In the genomic region with DNA sequence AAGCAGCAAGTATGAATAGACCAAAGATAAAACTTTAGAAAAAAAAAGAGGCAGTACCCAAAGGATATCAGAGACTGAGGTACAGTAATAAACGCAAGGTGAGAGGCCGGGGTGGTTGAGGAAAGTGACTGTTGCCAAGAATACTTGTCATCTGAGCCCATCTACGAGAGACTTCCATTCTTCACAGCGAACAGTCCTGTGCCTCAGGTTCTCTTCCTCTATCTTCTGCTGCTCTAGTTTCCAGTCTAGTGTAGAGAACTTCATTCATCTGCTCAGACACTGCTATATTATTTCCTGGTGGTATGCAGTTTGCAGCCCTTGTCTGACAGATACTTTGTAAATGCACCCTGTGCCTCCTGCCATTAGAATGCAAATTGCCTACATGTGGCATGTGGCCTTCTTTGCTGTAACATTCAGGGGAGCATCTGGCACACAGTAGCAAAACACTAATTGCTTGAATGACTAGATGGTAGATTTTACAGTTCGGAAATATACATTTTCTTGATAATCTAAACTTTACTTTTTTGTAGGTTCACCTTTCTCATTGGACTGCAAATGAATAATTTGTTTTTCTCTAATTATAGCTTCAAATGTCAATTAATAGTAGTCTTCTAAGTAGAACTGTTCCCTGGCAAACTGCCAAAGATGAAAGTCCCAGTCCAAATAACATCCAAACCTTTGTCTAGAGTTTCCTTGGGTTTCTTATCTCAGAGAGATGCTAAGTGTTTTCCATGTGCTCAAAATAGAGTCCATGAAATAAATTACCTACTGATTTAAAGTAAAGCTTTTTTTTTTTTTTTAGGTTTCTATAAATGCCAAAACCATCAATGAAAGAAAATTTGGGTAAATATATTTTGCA, we compare ENCODE assay signal across 16 mouse cellular contexts. TPM values are rescaled to one million over a fixed set of nuclear protein-coding genes. Genes with fewer than 3 reads are reported as not detected.
DNase-seq lines count a peak whose midpoint lies in the region; ATAC-seq lines count a peak whose summit lies in the region.
"Had no signal": no experiment of that assay in that cellular context is flagged by ENCODE, and none has a peak within 500 bp of the region (broad histone marks: within the 10 kb centered on the region; RNA-seq: fewer than 3 reads in every experiment).

No protein-coding gene starts in this region.

- H3K9me3 ChIP-seq in forebrain, embryonic 11.5 days (ENCODE audit: control insufficient read depth, low read length), result no peaks in the 10 kb centered on the region
- H3K9me3 ChIP-seq in forebrain, embryonic 10.5 days, result no peaks in the 10 kb centered on the region
- H3K9me3 ChIP-seq in midbrain, embryonic 12.5 days, result no peaks in the 10 kb centered on the region
- no peaks in the 10 kb centered on the region for H3K9me3 ChIP-seq in midbrain, embryonic 11.5 days (ENCODE audit: control insufficient read depth, low read length)
- no peaks in the 10 kb centered on the region for H3K9me3 ChIP-seq in hindbrain, embryonic 12.5 days (replicated peaks)
- H3K9me3 ChIP-seq in neural tube, embryonic 13.5 days, result no peaks in the 10 kb centered on the region
- H3K9me3 ChIP-seq: embryonic facial prominence, embryonic 13.5 days; heart, embryonic 13.5 days; liver, embryonic 12.5 days; midbrain, embryonic 15.5 days had no signal

- H3K36me3 ChIP-seq in forebrain, embryonic 11.5 days (ENCODE audit: control insufficient read depth, insufficient read depth, low read length), result no peaks in the 10 kb centered on the region
- no peaks in the 10 kb centered on the region for H3K36me3 ChIP-seq in forebrain, embryonic 10.5 days (replicated peaks)
- no peaks in the 10 kb centered on the region for H3K36me3 ChIP-seq in midbrain, embryonic 12.5 days
- H3K36me3 ChIP-seq in midbrain, embryonic 11.5 days (ENCODE audit: control insufficient read depth, insufficient read depth, low read length), result no peaks in the 10 kb centered on the region
- H3K36me3 ChIP-seq in hindbrain, embryonic 12.5 days, result no peaks in the 10 kb centered on the region
- H3K36me3 ChIP-seq in neural tube, embryonic 13.5 days, result no peaks in the 10 kb centered on the region
- H3K36me3 ChIP-seq: embryonic facial prominence, embryonic 13.5 days; heart, embryonic 13.5 days; liver, embryonic 12.5 days; midbrain, embryonic 15.5 days had no signal

- H3K4me1 ChIP-seq in forebrain, embryonic 11.5 days (replicated peaks; ENCODE audit: control insufficient read depth, insufficient read depth, low read length), result no peaks in the 10 kb centered on the region
- H3K4me1 ChIP-seq in forebrain, embryonic 10.5 days, result no peaks in the 10 kb centered on the region
- H3K4me1 ChIP-seq in midbrain, embryonic 12.5 days, result peaks cover 3% of the 10 kb centered on the region; the same call in 1 of the 2 replicates
- H3K4me1 ChIP-seq in midbrain, embryonic 11.5 days (ENCODE audit: control insufficient read depth, insufficient read depth, low read length), result no peaks in the 10 kb centered on the region
- peaks cover 3% of the 10 kb centered on the region for H3K4me1 ChIP-seq in hindbrain, embryonic 12.5 days
- peaks cover 6% of the 10 kb centered on the region for H3K4me1 ChIP-seq in neural tube, embryonic 13.5 days (replicated peaks)
- H3K4me1 ChIP-seq: embryonic facial prominence, embryonic 13.5 days; midbrain, embryonic 15.5 days had no signal

- no peak overlapping the region for H3K4me2 ChIP-seq in forebrain, embryonic 11.5 days (ENCODE audit: low read depth, low read length, severe bottlenecking)
- H3K4me2 ChIP-seq in midbrain, embryonic 12.5 days (replicated peaks), result no peak overlapping the region
- H3K4me2 ChIP-seq in midbrain, embryonic 11.5 days, result no peak overlapping the region
- H3K4me2 ChIP-seq in hindbrain, embryonic 12.5 days (replicated peaks), result no peak overlapping the region
- no peak overlapping the region for H3K4me2 ChIP-seq in neural tube, embryonic 13.5 days
- H3K4me2 ChIP-seq: embryonic facial prominence, embryonic 13.5 days; heart, embryonic 13.5 days; liver, embryonic 12.5 days; midbrain, embryonic 15.5 days had no signal

- no peak overlapping the region for H3K4me3 ChIP-seq in forebrain, embryonic 11.5 days (ENCODE audit: low read depth, low read length)
- H3K4me3 ChIP-seq in forebrain, embryonic 10.5 days, result no peak overlapping the region
- H3K4me3 ChIP-seq in midbrain, embryonic 12.5 days, result no peak overlapping the region
- no peak overlapping the region for H3K4me3 ChIP-seq in midbrain, embryonic 11.5 days (ENCODE audit: low read depth, low read length)
- H3K4me3 ChIP-seq in hindbrain, embryonic 12.5 days, result no peak overlapping the region
- H3K4me3 ChIP-seq in neural tube, embryonic 13.5 days, result no peak overlapping the region
- H3K4me3 ChIP-seq: embryonic facial prominence, embryonic 13.5 days; heart, embryonic 13.5 days; liver, embryonic 12.5 days; midbrain, embryonic 15.5 days had no signal

- WGBS in forebrain, embryonic 11.5 days, result 74% methylated on average over 5 of the region's 5 CpGs
- 74% methylated on average over 5 of the region's 5 CpGs for WGBS in forebrain, embryonic 10.5 days
- 80% methylated on average over 5 of the region's 5 CpGs for WGBS in midbrain, embryonic 12.5 days
- 81% methylated on average over 5 of the region's 5 CpGs for WGBS in midbrain, embryonic 11.5 days
- 74% methylated on average over 5 of the region's 5 CpGs for WGBS in hindbrain, embryonic 12.5 days
- WGBS in neural tube, embryonic 13.5 days, result 66% methylated on average over 5 of the region's 5 CpGs

- no peak for DNase-seq in forebrain, embryonic 11.5 days (ENCODE audit: low spot score)
- no peak for DNase-seq in forebrain, embryonic 10.5 days (ENCODE audit: extremely low spot score, low spot score)
- no peak for DNase-seq in midbrain, embryonic 11.5 days (ENCODE audit: low spot score, missing footprints)
- no peak for DNase-seq in right cerebral cortex, postnatal 25 days
- DNase-seq in cerebellum, postnatal 4 days (ENCODE audit: low spot score in 2 of 2), result no peak
- DNase-seq: B cell, adult 2 months; cerebellum, adult 8-10 months; thymus, adult 2 months had no signal

- no peak overlapping the region for H3K27ac ChIP-seq in forebrain, embryonic 11.5 days (ENCODE audit: low read depth, low read length)
- no peak overlapping the region for H3K27ac ChIP-seq in forebrain, embryonic 10.5 days
- H3K27ac ChIP-seq in midbrain, embryonic 12.5 days (replicated peaks), result no peak overlapping the region
- no peak overlapping the region for H3K27ac ChIP-seq in midbrain, embryonic 11.5 days (ENCODE audit: low read depth, low read length)
- H3K27ac ChIP-seq in hindbrain, embryonic 12.5 days, result no peak overlapping the region
- H3K27ac ChIP-seq in neural tube, embryonic 13.5 days (replicated peaks), result no peak overlapping the region
- H3K27ac ChIP-seq: embryonic facial prominence, embryonic 13.5 days; heart, embryonic 13.5 days; liver, embryonic 12.5 days; midbrain, embryonic 15.5 days had no signal

- no peak overlapping the region for H3K9ac ChIP-seq in forebrain, embryonic 11.5 days (ENCODE audit: low read length)
- no peak overlapping the region for H3K9ac ChIP-seq in midbrain, embryonic 12.5 days (replicated peaks)
- H3K9ac ChIP-seq in midbrain, embryonic 11.5 days (ENCODE audit: low read length), result no peak overlapping the region
- H3K9ac ChIP-seq in hindbrain, embryonic 12.5 days, result no peak overlapping the region
- H3K9ac ChIP-seq in neural tube, embryonic 13.5 days, result no peak overlapping the region
- H3K9ac ChIP-seq: embryonic facial prominence, embryonic 13.5 days; heart, embryonic 13.5 days; liver, embryonic 12.5 days; midbrain, embryonic 15.5 days had no signal

- ATAC-seq in forebrain, embryonic 11.5 days (replicated peaks; ENCODE audit: low FRiP score), result 0 out of 2 replicates have a peak, but pooled peaks have one; percentile 43
- peak; percentile 56; the same call in 1 of the 2 replicates for ATAC-seq in midbrain, embryonic 12.5 days (ENCODE audit: low FRiP score, low read depth)
- ATAC-seq in midbrain, embryonic 11.5 days (ENCODE audit: low FRiP score), result no peak
- peak; percentile 70 for ATAC-seq in hindbrain, embryonic 12.5 days (ENCODE audit: low FRiP score)
- peak; percentile 66; the same call in 1 of the 2 replicates for ATAC-seq in neural tube, embryonic 13.5 days (ENCODE audit: low read depth)
- ATAC-seq: liver, embryonic 12.5 days; midbrain, embryonic 15.5 days; Patski had no signal

- no peaks in the 10 kb centered on the region for H3K27me3 ChIP-seq in forebrain, embryonic 11.5 days (ENCODE audit: control insufficient read depth, insufficient read depth, low read length)
- no peaks in the 10 kb centered on the region for H3K27me3 ChIP-seq in forebrain, embryonic 10.5 days (ENCODE audit: poor library complexity, severe bottlenecking)
- H3K27me3 ChIP-seq in midbrain, embryonic 12.5 days, result no peaks in the 10 kb centered on the region
- no peaks in the 10 kb centered on the region for H3K27me3 ChIP-seq in midbrain, embryonic 11.5 days (ENCODE audit: control insufficient read depth, insufficient read depth, low read length)
- H3K27me3 ChIP-seq in hindbrain, embryonic 12.5 days, result no peaks in the 10 kb centered on the region
- 0 out of 2 replicates have a peak, but pooled peaks cover 3% of the 10 kb centered on the region for H3K27me3 ChIP-seq in neural tube, embryonic 13.5 days
- H3K27me3 ChIP-seq: embryonic facial prominence, embryonic 13.5 days; midbrain, embryonic 15.5 days; Patski had no signal

RNA-seq across cellular contexts. Expression of a gene that starts 5.0 kb away (rescaled TPM):
- 16.0 and 19.5 TPM in 2 replicates for polyA plus RNA-seq in forebrain, embryonic 11.5 days (2014; fragmentation: Nextera tagmentation; extraction: Ambion mirVana)
- 12.2 and 15.6 TPM in 2 replicates for polyA plus RNA-seq in forebrain, embryonic 10.5 days (2016; fragmentation: Nextera tagmentation; extraction: Ambion mirVana)
- 23.0 and 23.3 TPM in 2 replicates for polyA plus RNA-seq in midbrain, embryonic 12.5 days (2016; fragmentation: Nextera tagmentation; extraction: Ambion mirVana)
- polyA plus RNA-seq in midbrain, embryonic 11.5 days (2014; fragmentation: Nextera tagmentation; extraction: Ambion mirVana), result 19.4 and 20.8 TPM in 2 replicates
- polyA plus RNA-seq in hindbrain, embryonic 12.5 days (2016; fragmentation: Nextera tagmentation; extraction: Ambion mirVana), result 22.6 and 23.1 TPM in 2 replicates
- polyA plus RNA-seq in neural tube, embryonic 13.5 days (2015; fragmentation: Nextera tagmentation; extraction: Ambion mirVana), result 21.6 and 22.1 TPM in 2 replicates

RNA-seq across cellular contexts. Expression of a gene that starts 23.8 kb away (rescaled TPM):
- polyA plus RNA-seq in forebrain, embryonic 11.5 days (2014; fragmentation: Nextera tagmentation; extraction: Ambion mirVana), result 35.2 and 36.8 TPM in 2 replicates
- 36.3 and 38.2 TPM in 2 replicates for polyA plus RNA-seq in forebrain, embryonic 10.5 days (2016; fragmentation: Nextera tagmentation; extraction: Ambion mirVana)
- 30.0 and 31.7 TPM in 2 replicates for polyA plus RNA-seq in midbrain, embryonic 12.5 days (2016; fragmentation: Nextera tagmentation; extraction: Ambion mirVana)
- polyA plus RNA-seq in midbrain, embryonic 11.5 days (2014; fragmentation: Nextera tagmentation; extraction: Ambion mirVana), result 27.8 and 28.6 TPM in 2 replicates
- polyA plus RNA-seq in hindbrain, embryonic 12.5 days (2016; fragmentation: Nextera tagmentation; extraction: Ambion mirVana), result 26.4 and 29.3 TPM in 2 replicates
- polyA plus RNA-seq in neural tube, embryonic 13.5 days (2015; fragmentation: Nextera tagmentation; extraction: Ambion mirVana), result 20.6 and 22.8 TPM in 2 replicates
